ENCODE assay signal across 8 mouse cellular contexts in genomic region chrX:57325861-57326461, GRCm38 (mm10). TPM values are rescaled to one million over a fixed set of nuclear protein-coding genes. Genes with fewer than 3 reads are reported as not detected.
DNase-seq lines count a peak whose midpoint lies in the region; ATAC-seq and TF ChIP-seq lines count a peak whose summit lies in the region.

No protein-coding gene starts in this region.

- H3K9me3 ChIP-seq in erythroblast, embryonic 14.5 days (ENCODE audit: control insufficient read depth, low read length) = no peaks in the 10 kb centered on the region; the same call in 1 of the 2 replicates
- no peaks in the 10 kb centered on the region for H3K9me3 ChIP-seq in lung, postnatal 0 days (ENCODE audit: low read length)

- peak overlapping the region; percentile 55; the same call in 1 of the 2 replicates for H3K27ac ChIP-seq in kidney, adult 2 months (ENCODE audit: insufficient read depth, low read depth, low read length)
- peak overlapping the region; percentile 66 for H3K27ac ChIP-seq in lung, postnatal 0 days (ENCODE audit: low read length)

- WGBS in kidney, adult 2 months = 0% methylated on average over 25 of the region's 29 CpGs
- WGBS in lung, postnatal 0 days = 18% methylated on average over 13 of the region's 29 CpGs

- no peak for ATAC-seq in erythroblast, adult 5-6 weeks (replicated peaks; ENCODE audit: low FRiP score, poor library complexity, severe bottlenecking)
- peak; percentile 67 for ATAC-seq in common myeloid progenitor, adult 5-6 weeks (replicated peaks; ENCODE audit: low read depth, poor library complexity, severe bottlenecking)
- peak; percentile 76 for ATAC-seq in lung, postnatal 0 days

- peaks cover 29% of the 10 kb centered on the region for H3K27me3 ChIP-seq in erythroblast, embryonic 14.5 days (ENCODE audit: control insufficient read depth)
- H3K27me3 ChIP-seq in kidney, adult 2 months (replicated peaks; ENCODE audit: control insufficient read depth, insufficient read depth, low read length) = no peaks in the 10 kb centered on the region
- H3K27me3 ChIP-seq in lung, postnatal 0 days (replicated peaks; ENCODE audit: insufficient read depth, low read length) = no peaks in the 10 kb centered on the region

- peak; percentile 35 to 39 for DNase-seq in heart, adult 9 months (ENCODE audit: low spot score in 2 of 2)
- peak; percentile 28 for DNase-seq in kidney, adult 2 months
- DNase-seq in lung, postnatal 0 days (ENCODE audit: low spot score) = no peak
- DNase-seq in retina, embryonic 14.5 days (ENCODE audit: low spot score) = peak; percentile 44
- DNase-seq in left cerebral cortex, adult 11 months (ENCODE audit: low spot score) = no peak

- peaks cover 17% of the 10 kb centered on the region for H3K4me1 ChIP-seq in erythroblast, embryonic 14.5 days (ENCODE audit: control insufficient read depth)
- no peaks in the 10 kb centered on the region for H3K4me1 ChIP-seq in kidney, adult 2 months (ENCODE audit: control insufficient read depth, insufficient read depth, low read length)
- no peaks in the 10 kb centered on the region for H3K4me1 ChIP-seq in lung, postnatal 0 days (ENCODE audit: insufficient read depth, low read depth, low read length)

- TF ChIP-seq POLR2A in kidney, adult 2 months (IDR thresholded peaks at IDR 0.05; ENCODE audit: low read depth, low read length) = no peak

- no peak for TF ChIP-seq EP300 in lung, postnatal 0 days (IDR thresholded peaks at IDR 0.05)

- peak overlapping the region; percentile 75 for H3K4me2 ChIP-seq in lung, postnatal 0 days (replicated peaks; ENCODE audit: low read depth, low read length)

- H3K36me3 ChIP-seq in erythroblast, embryonic 14.5 days (ENCODE audit: control insufficient read depth) = no peaks in the 10 kb centered on the region
- no peaks in the 10 kb centered on the region for H3K36me3 ChIP-seq in kidney, adult 2 months (ENCODE audit: control insufficient read depth, insufficient read depth, low read length)
- H3K36me3 ChIP-seq in lung, postnatal 0 days (ENCODE audit: insufficient read depth, low read length) = no peaks in the 10 kb centered on the region

- 0 out of 2 replicates have a peak overlapping the region, but pooled peaks have one; percentile 20 for H3K9ac ChIP-seq in lung, postnatal 0 days (replicated peaks; ENCODE audit: low read depth)

- H3K4me3 ChIP-seq in erythroblast, embryonic 14.5 days (replicated peaks) = peak overlapping the region; percentile 54
- H3K4me3 ChIP-seq in kidney, adult 2 months (ENCODE audit: insufficient read depth, low read depth, low read length) = peak overlapping the region; percentile 79
- H3K4me3 ChIP-seq in lung, postnatal 0 days (ENCODE audit: low read depth, low read length) = peak overlapping the region; percentile 45

- no peak for TF ChIP-seq CTCF in kidney, adult 2 months (conservative IDR thresholded peaks at IDR 0.05; ENCODE audit: insufficient read depth, insufficient read length, low read depth, low read length)
- TF ChIP-seq CTCF in lung, postnatal 0 days (IDR thresholded peaks at IDR 0.05) = no peak

RNA-seq across cellular contexts. Expression of gene Arhgef6, which starts 12.6 kb away (rescaled TPM):
- polyA plus RNA-seq in erythroblast, embryonic 14.5 days (2012) = 0.03 TPM in 1 of 2 replicates, not detected in the other
- 47.8 and 56.2 TPM in 2 replicates for total RNA-seq in erythroblast, adult 5-6 weeks (2015; ENCODE audit: low replicate concordance)
- 25.8 and 37.2 TPM in 2 replicates for total RNA-seq in erythroblast, adult 5-6 weeks (2017; ENCODE audit: low replicate concordance)
- 96.4 and 110 TPM in 2 replicates for total RNA-seq in common myeloid progenitor, adult 5-6 weeks (2017)
- polyA plus RNA-seq in kidney, adult 2 months (2012; rRNA removed) = 9.4 and 11.2 TPM in 2 replicates
- polyA plus RNA-seq in lung, postnatal 0 days (2015; fragmentation: Nextera tagmentation; extraction: Ambion mirVana) = 23.3 and 25.9 TPM in 2 replicates

Comparison
In these comparisons a context has a peak if more than half of its experiments do, and no peak if none do; other contexts are left out.
1. DNase-seq: peak in heart, adult 9 months (2 of 2), kidney, adult 2 months (single experiment) and retina, embryonic 14.5 days (single experiment); none in lung, postnatal 0 days (single experiment) and left cerebral cortex, adult 11 months (single experiment).
2. RNA of gene Arhgef6, which starts 12.6 kb away (polyA plus RNA-seq): 23.3 to 25.9 TPM in lung, postnatal 0 days and 9.4 to 11.2 TPM in kidney, adult 2 months; 0.03 TPM in erythroblast, embryonic 14.5 days; every median in the first group is over 10 times any median in the second.
3. Peak in every context shown above with its lines, with median percentiles within 50 percentile points of each other: H3K4me3 ChIP-seq.